Mouse (Mus musculus) liver, embryonic 11.5 days (tissue): ENCODE measurements around the gene Inhba. TPM values are rescaled to one million over a fixed set of nuclear protein-coding genes. Genes with fewer than 3 reads are reported as not detected.

Experiments used
- ATAC-seq: fragments of 200-750 bp; cut with Nextera tagmentation; replicated peaks from 2 replicates; pipeline ENCODE4 v1.8.0; 2017; ENCODE audit warnings: moderate number of reproducible peaks, mild to moderate bottlenecking, moderate TSS enrichment, moderate library complexity; ENCODE audit not compliant: low FRiP score
- DNase-seq: peaks from one replicate; pipeline ENCODE4 v3.0.0-alpha.2; 2017; ENCODE audit warnings: low spot score
- H3K27ac ChIP-seq: fragments of 300-500 bp; sonication (generic); 2 replicates; pipeline ENCODE4 v1.5.1; 2014; ENCODE audit warnings: mild to moderate bottlenecking, low read depth, low read length, control low read depth
- H3K27me3 ChIP-seq: fragments of 300-500 bp; sonication (generic); replicated peaks from 2 replicates; pipeline ENCODE4 v1.6.1; 2014; ENCODE audit warnings: low read length, mixed read lengths; ENCODE audit not compliant: control insufficient read depth, insufficient read depth
- H3K36me3 ChIP-seq: fragments of 300-500 bp; sonication (generic); 2 replicates; pipeline ENCODE4 v1.6.1; 2014; ENCODE audit warnings: mild to moderate bottlenecking, low read length, moderate library complexity, mixed read lengths; ENCODE audit not compliant: control insufficient read depth, insufficient read depth
- H3K4me1 ChIP-seq: fragments of 300-500 bp; sonication (generic); replicated peaks from 2 replicates; pipeline ENCODE4 v1.6.1; 2014; ENCODE audit warnings: low read length, mixed read lengths; ENCODE audit not compliant: control insufficient read depth, insufficient read depth
- H3K4me2 ChIP-seq: fragments of 300-500 bp; sonication (generic); 2 replicates; pipeline ENCODE4 v1.6.1; 2014; ENCODE audit warnings: mild to moderate bottlenecking, control low read depth, moderate library complexity
- H3K4me3 ChIP-seq: fragments of 300-500 bp; sonication (generic); 2 replicates; pipeline ENCODE4 v1.5.1; 2014; ENCODE audit warnings: low read depth, low read length, control low read depth
- H3K9ac ChIP-seq: fragments of 300-500 bp; sonication (generic); 2 replicates; pipeline ENCODE4 v1.6.1; 2014; ENCODE audit warnings: low read depth, low read length, control low read depth
- H3K9me3 ChIP-seq: fragments of 300-500 bp; sonication (generic); 2 replicates; pipeline ENCODE4 v1.6.1; 2016; ENCODE audit warnings: low read length, inconsistent platforms, mixed read lengths; ENCODE audit not compliant: control insufficient read depth
- WGBS: fragments of 180-500 bp; shearing (Covaris S2); extraction: QIAGEN DNeasy Blood & Tissue Kit; methylation state at CpG from one replicate; pipeline ENCODE4 v1.1.7; 2014; 5-methylcytosine and 5-hydroxymethylcytosine counted together
- polyA plus RNA-seq: library from polyadenylated mRNA; unstranded; fragments of >200 nt; fragmentation: Nextera tagmentation; extraction: Ambion mirVana; gene quantifications from 2 replicates; pipeline ENCODE4 v1.2.1, GENCODE M21; 2014

Gene Inhba
- polyA plus RNA-seq, 1 experiment from 2014 or later = 0.47 TPM

DNA sequence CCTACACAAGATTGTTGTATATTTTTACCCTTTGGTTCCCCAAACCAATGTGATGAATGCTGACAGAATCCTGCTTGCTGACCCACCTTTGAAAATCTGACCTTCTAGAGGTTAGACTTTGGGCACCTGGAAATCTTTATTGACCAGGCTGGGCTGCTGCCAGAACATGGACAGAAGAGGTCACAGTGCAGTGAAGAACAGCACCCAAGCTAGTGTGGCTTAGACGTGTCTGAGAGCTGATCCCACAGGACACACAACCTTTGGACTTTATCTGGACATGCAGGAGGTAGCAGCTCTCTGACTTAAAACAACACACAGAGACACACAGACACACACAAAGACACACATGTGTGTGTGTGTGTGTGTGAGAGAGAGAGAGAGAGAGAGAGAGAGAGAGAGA, 3.3 kb upstream of the Inhba start:
- WGBS = 42% methylated on average over 1 of the region's 1 CpGs
- Histone ChIP-seq H3K27me3 (peaks cover 21% of the 10 kb centered on the region), H3K4me3 (no peak overlapping the region), H3K36me3 (no peaks in the 10 kb centered on the region), H3K27ac (no peak overlapping the region), H3K4me1 (no peaks in the 10 kb centered on the region), H3K9ac (no peak overlapping the region), H3K9me3 (no peaks in the 10 kb centered on the region), H3K4me2 (no peak overlapping the region)
- peak; percentile 40; the same call in 1 of the 2 replicates for ATAC-seq
- DNase-seq = no peak

DNA sequence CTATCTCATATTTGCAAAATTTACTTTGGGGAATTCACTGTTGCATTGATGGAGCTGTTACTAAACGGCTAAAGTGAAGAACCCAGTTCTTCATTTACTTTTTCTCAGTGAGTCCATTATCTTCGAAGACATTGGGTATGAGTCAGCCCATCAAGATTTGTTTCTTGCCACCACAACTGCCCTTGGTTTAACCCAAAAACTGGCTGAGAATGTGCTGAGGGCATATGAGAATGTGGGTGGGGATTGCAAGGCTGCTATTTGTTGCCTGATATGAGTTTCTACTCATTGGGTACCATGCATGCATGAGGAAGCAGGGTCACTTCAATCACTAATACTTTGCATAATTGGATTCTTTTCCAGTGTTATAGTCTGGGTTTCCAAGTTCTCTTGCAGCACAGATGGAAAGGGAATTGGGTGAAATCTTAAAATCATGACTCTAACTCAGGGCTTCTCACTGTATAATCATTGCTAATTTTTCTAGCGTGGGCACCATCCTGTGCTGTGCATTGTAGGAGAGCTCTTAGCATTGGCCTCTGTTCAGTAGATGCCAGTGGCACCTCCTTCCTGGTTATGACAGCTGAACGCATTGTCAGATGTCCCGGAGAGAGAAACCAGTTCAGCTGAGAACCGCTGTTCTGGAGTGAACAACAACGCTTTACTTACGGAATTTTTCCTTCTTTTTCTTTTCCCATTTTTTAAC, 1.7 kb upstream of the Inhba start:
- DNase-seq (no peak), ATAC-seq (no peak)
- H3K4me2 ChIP-seq = no peak overlapping the region

GRCm38 (mm10) chr13:16010586-16010985, 1.1 kb upstream of the Inhba start:
- Histone ChIP-seq H3K4me1 (no peaks in the 10 kb centered on the region), H3K9me3 (no peaks in the 10 kb centered on the region), H3K4me3 (no peak overlapping the region), H3K27me3 (peaks cover 21% of the 10 kb centered on the region), H3K36me3 (no peaks in the 10 kb centered on the region), H3K9ac (no peak overlapping the region), H3K4me2 (no peak overlapping the region), H3K27ac (no peak overlapping the region)
- WGBS = 81% methylated on average over 4 of the region's 4 CpGs
- ATAC-seq (no peak), DNase-seq (no peak)

More for the DNA sequence above, 1.7 kb upstream of the Inhba start:
- Histone ChIP-seq H3K4me3 (no peak overlapping the region), H3K27me3 (peaks cover 21% of the 10 kb centered on the region), H3K36me3 (no peaks in the 10 kb centered on the region), H3K4me1 (no peaks in the 10 kb centered on the region), H3K9me3 (no peaks in the 10 kb centered on the region), H3K27ac (no peak overlapping the region), H3K9ac (no peak overlapping the region)
- 83% methylated on average over 8 of the region's 8 CpGs for WGBS

GRCm38 (mm10) chr13:16012243-16012887, 714 bp downstream of the Inhba start:
- peak; percentile 69 for DNase-seq
- H3K4me1 ChIP-seq = no peaks in the 10 kb centered on the region
- H3K4me2 ChIP-seq = peak overlapping the region; percentile 67
- H3K36me3 ChIP-seq = no peaks in the 10 kb centered on the region
- 4% methylated on average over 19 of the region's 19 CpGs for WGBS
- H3K27ac ChIP-seq = no peak overlapping the region
- H3K9ac ChIP-seq = peak overlapping the region; percentile 35; the same call in 1 of the 2 replicates
- peaks cover 30% of the 10 kb centered on the region for H3K27me3 ChIP-seq
- ATAC-seq = peak; percentile 79
- no peaks in the 10 kb centered on the region for H3K9me3 ChIP-seq
- peak overlapping the region; percentile 36 for H3K4me3 ChIP-seq

DNA sequence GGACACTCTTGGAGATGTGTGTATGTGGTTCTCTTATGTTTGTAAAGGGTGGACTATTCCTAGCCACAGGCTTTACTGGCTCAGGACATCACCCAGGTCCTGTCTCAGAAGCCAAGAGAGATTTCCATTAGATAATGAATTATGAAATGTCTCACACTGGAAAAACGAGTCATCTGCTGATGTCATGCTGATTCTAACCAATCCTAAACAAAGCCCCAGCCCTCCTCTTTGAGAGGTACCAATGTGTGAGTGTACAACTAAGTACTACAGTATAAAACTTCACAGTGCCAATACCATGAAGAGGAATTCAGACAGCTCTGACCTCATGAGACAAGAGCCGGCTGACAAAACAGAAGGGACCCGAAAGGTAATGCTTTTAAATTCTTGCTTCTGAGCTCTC, 2.5 kb downstream of the Inhba start:
- H3K9me3 ChIP-seq = no peaks in the 10 kb centered on the region
- WGBS = 67% methylated on average over 3 of the region's 3 CpGs
- H3K4me1 ChIP-seq = no peaks in the 10 kb centered on the region
- H3K4me3 ChIP-seq = no peak overlapping the region
- H3K36me3 ChIP-seq = no peaks in the 10 kb centered on the region
- peaks cover 38% of the 10 kb centered on the region for H3K27me3 ChIP-seq
- no peak overlapping the region for H3K9ac ChIP-seq
- no peak overlapping the region for H3K4me2 ChIP-seq
- no peak overlapping the region for H3K27ac ChIP-seq
- ATAC-seq (no peak), DNase-seq (no peak)

GRCm38 (mm10) chr13:16016506-16016905, 4.9 kb downstream of the Inhba start:
- no peak overlapping the region for H3K4me2 ChIP-seq
- H3K4me3 ChIP-seq = no peak overlapping the region
- WGBS = 0% methylated on average over 2 of the region's 2 CpGs
- H3K4me1 ChIP-seq = no peaks in the 10 kb centered on the region
- no peaks in the 10 kb centered on the region for H3K9me3 ChIP-seq
- ATAC-seq = no peak
- no peak overlapping the region for H3K27ac ChIP-seq
- H3K9ac ChIP-seq = no peak overlapping the region
- no peak for DNase-seq
- peaks cover 32% of the 10 kb centered on the region for H3K27me3 ChIP-seq
- H3K36me3 ChIP-seq = no peaks in the 10 kb centered on the region

- H3K36me3 ChIP-seq = no peaks in the 10 kb centered on the region
- no peaks in the 10 kb centered on the region for H3K4me1 ChIP-seq
- peak overlapping the region; percentile 35 for H3K4me3 ChIP-seq
- no peak overlapping the region for H3K27ac ChIP-seq
- DNase-seq (no peak), ATAC-seq (no peak)
- H3K9ac ChIP-seq = no peak overlapping the region
- H3K9me3 ChIP-seq = no peaks in the 10 kb centered on the region
- peak overlapping the region; percentile 66 for H3K4me2 ChIP-seq
- H3K27me3 ChIP-seq = peaks cover 25% of the 10 kb centered on the region
- 2% methylated on average over 20 of the region's 20 CpGs for WGBS
These were observed 5.7 kb downstream of the Inhba start for GRCm38 (mm10) chr13:16017338-16017737.

DNA sequence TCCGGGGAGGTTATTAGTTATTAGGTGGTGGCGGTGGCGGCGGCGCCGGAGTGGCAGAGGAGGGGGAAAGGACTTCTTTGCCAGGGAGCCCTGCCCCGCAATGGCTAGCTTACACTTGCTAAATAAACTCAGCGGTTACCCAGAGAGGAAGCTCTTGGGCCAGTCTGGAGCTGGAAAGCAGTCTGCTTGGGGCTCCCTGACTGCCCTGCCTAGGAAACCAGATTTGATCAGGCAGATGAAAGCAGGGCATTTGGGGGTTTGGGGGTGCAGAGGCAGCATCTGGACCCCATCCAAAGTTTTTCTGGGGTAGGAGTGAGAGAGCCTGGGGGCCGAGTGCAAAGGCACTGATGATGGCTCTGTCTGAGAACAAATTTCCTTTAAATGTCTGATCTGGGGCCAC, 6.1 kb downstream of the Inhba start:
- no peak overlapping the region for H3K9ac ChIP-seq
- DNase-seq = no peak
- WGBS = 5% methylated on average over 9 of the region's 9 CpGs
- no peaks in the 10 kb centered on the region for H3K9me3 ChIP-seq
- peaks cover 21% of the 10 kb centered on the region for H3K27me3 ChIP-seq
- H3K4me1 ChIP-seq = no peaks in the 10 kb centered on the region
- no peaks in the 10 kb centered on the region for H3K36me3 ChIP-seq
- H3K27ac ChIP-seq = no peak overlapping the region
- peak overlapping the region; percentile 35 for H3K4me3 ChIP-seq
- H3K4me2 ChIP-seq = peak overlapping the region; percentile 66
- ATAC-seq = no peak
